Mouse (Mus musculus) layer of hippocampus, postnatal 14 days (tissue): ENCODE data around the gene Syn3. TPM values are rescaled to one million over a fixed set of nuclear protein-coding genes. Genes with fewer than 3 reads are reported as not detected.
"Not testable (repeated sequence)": the region's sequence is repeated elsewhere in the genome, so short reads cannot be mapped to it uniquely, and the experiment has no call there.

Source experiments
- DNase-seq, 2 experiments: peaks; one replicate each; pipeline ENCODE4 v3.0.0; 2021 to 2022; ENCODE audit warnings: low spot score in 2 of 2, mixed read lengths in 1 of 2
- total RNA-seq, 2 experiments: library from RNA; stranded (reverse); gene quantifications; 2 replicates each; pipeline ENCODE4 v1.2.3; 2021

Gene Syn3
- total RNA-seq, 2 experiments from 2014 or later = 27.1 to 28.4 TPM

- no peak for DNase-seq
Measured at GRCm38 (mm10) chr10:86062261-86063017, 436.3 kb downstream of the Syn3 start.

- DNase-seq = no peak
Measured at GRCm38 (mm10) chr10:86060267-86060666, 438.4 kb downstream of the Syn3 start.

- no peak for DNase-seq
Measured at GRCm38 (mm10) chr10:86057712-86058111, 441.0 kb downstream of the Syn3 start.

GRCm38 (mm10) chr10:86057286-86057685 lies 441.4 kb downstream of the Syn3 start:
- DNase-seq = no peak

- no peak for DNase-seq
Measured at GRCm38 (mm10) chr10:86056297-86056903, 442.3 kb downstream of the Syn3 start.

GRCm38 (mm10) chr10:86052818-86053522 lies 445.7 kb downstream of the Syn3 start:
- DNase-seq = no peak

- DNase-seq = no peak
Measured at GRCm38 (mm10) chr10:86050522-86050921, 448.2 kb downstream of the Syn3 start.

GRCm38 (mm10) chr10:86047786-86048185 lies 450.9 kb downstream of the Syn3 start:
- DNase-seq = no peak

GRCm38 (mm10) chr10:86046371-86046770 lies 452.3 kb downstream of the Syn3 start:
- DNase-seq = no peak

GRCm38 (mm10) chr10:86044066-86044465 lies 454.6 kb downstream of the Syn3 start:
- DNase-seq = no peak

GRCm38 (mm10) chr10:86043651-86044050 lies 455.0 kb downstream of the Syn3 start:
- no peak for DNase-seq

GRCm38 (mm10) chr10:86034007-86034728 lies 464.5 kb downstream of the Syn3 start:
- DNase-seq = no peak

- peak in 1 of 2 experiments; percentile 37 for DNase-seq
Measured at GRCm38 (mm10) chr10:86032517-86032916, 466.2 kb downstream of the Syn3 start.

GRCm38 (mm10) chr10:86030743-86031142 lies 468.0 kb downstream of the Syn3 start:
- no peak for DNase-seq

GRCm38 (mm10) chr10:86026807-86027206 lies 471.9 kb downstream of the Syn3 start:
- not testable (repeated sequence) for DNase-seq

GRCm38 (mm10) chr10:86026354-86026753 lies 472.3 kb downstream of the Syn3 start:
- DNase-seq = no peak

GRCm38 (mm10) chr10:86025906-86026305 lies 472.8 kb downstream of the Syn3 start:
- DNase-seq = no peak

- no peak for DNase-seq
Measured at GRCm38 (mm10) chr10:86023149-86023548, 475.5 kb downstream of the Syn3 start.

- no peak for DNase-seq
Measured at GRCm38 (mm10) chr10:86022474-86022816, 476.3 kb downstream of the Syn3 start.

- DNase-seq = peak; percentile 87 to 88
Measured at GRCm38 (mm10) chr10:86021749-86022473, 476.8 kb downstream of the Syn3 start, which contains the start of gene Fbxo7. Gene Fbxo7, plus strand, starts transcription at chr10:86021972.

GRCm38 (mm10) chr10:86021408-86021748 lies 477.3 kb downstream of the Syn3 start:
- DNase-seq = no peak
